Mouse (Mus musculus): ENCODE measurements around the gene Lsmem1. TPM values are rescaled to one million over a fixed set of nuclear protein-coding genes. Genes with fewer than 3 reads are reported as not detected.
"Not testable (repeated sequence)": the region's sequence is repeated elsewhere in the genome, so short reads cannot be mapped to it uniquely, and the experiment has no call there.

Lsmem1 gene
- polyA plus RNA-seq, 1 experiment, result 2.1 TPM

DNA sequence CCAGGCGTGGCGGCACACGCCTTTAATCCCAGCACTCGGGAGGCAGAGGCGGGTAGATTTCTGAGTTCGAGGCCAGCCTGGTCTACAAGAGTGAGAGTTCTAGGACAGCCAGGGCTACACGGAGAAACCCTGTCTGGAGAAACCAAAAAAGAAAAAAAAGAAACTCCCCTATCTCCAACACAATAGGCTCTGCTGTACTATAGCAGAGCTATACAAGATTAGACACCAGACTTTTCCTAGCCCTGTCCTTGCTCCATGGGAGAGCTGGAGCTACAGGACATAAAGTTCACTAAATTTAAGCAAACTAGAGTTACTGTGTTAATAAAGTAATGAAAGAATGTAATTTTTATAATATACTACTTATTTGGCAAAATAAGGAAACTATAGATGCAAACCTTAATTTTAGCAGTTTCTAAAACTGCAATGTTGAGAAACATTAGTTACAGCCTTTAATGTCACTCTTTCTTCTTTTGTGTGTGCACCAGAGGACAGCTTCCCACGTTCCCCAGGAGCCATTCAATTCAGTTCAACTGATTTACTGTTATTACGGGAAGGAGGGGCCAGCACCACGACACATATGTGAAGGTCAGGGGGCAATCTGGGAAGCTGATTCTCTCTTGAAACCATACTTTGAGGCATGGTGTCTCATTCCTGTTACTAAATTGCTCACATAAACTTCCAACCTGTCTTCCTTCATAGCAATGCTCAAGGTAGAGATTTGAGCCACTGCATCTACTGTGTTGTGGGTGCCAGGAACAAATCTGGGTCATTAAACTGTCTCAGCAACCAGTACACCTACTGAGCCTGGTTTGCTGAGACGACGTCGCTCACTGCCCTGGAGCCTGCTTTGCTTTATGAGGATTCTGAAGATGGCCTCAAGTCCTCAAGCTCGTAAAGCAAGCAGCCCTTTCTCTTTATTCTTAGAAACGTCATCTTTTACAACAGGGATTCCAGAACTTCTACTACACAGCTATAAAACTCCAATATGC is 15.9 kb upstream of the Lsmem1 start:
- no peak for DNase-seq (ENCODE audit: extremely low spot score in 1 of 2, low spot score in 1 of 2)

DNA sequence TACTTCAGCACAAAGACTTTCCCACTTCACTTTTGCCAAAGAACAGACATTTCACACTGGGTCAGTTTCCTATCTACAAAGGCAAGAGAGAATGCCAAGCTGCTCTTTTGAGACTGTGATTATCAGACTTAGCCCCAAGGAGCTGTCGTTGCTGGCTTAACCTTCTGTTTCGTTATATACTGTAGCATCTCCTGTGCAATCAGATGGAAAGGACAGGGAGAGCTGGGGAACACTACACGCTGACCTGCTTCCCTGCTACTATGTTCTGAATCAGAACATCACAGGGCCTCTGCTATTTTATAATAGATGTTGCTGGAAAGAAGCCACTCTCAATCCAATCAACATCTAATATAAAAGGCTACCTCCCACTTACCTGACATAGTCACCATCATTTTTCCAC is 9.8 kb upstream of the Lsmem1 start:
- no peak for DNase-seq (ENCODE audit: extremely low spot score in 1 of 2, low spot score in 1 of 2)

DNA sequence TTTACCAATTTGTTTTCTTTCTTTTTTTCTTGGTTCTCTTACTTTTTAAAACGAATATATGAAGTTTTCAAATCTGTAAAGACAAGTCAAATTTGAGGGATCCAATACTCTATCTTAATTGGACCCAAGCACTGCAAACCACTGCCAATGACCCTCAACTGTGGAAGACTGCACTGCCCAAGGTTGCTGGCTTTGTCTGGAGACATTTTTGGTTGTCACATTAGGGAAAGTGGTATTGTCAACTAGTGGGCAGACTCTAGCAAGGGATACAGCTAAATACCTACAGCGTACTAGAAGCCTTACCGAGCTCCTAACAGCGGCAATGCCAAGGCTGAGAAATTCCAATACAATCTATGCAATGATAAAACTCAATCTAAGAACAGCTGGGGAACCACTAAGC is 8.6 kb upstream of the Lsmem1 start:
- no peak for DNase-seq (ENCODE audit: extremely low spot score in 1 of 2, low spot score in 1 of 2)

DNA sequence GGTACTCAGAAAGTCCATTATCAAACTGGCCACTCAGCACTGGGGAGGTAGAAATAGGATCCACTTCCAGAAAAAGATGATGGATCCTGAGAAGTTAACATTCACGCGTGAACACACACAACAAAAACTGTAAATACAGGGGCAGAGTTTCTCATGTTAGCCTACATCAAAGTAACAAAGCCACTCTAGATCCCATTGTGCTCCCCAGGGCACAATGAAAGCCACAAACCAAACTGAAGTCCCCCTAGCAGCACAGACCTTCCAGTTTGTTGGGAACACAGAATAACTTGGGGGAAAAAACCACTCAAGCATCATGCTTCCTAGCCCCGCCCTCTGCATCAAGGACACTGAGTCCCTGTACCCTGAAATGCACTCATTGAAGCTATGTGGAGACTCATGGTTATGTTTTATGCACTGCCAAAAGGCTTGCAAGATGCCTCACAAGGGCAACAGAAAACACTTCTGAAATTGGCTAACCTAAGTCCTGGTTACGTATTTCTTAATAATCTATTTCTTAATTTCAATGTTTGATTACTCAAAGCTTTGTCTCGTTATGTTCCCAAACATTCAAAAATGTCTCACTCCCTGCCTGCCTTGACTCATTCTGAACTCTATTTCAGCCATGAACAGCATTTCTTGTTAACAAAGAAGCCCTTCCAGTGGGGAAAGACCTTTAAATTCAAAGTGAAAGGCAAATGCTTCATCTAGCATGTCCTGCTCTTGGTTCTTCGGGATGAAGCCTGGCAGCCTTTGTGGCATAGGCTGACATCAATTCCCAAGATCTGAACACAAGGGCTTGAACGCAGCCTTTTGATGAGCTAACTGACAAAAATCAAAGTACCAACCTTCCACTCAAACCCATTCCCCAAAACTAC is 3.1 kb upstream of the Lsmem1 start:
- DNase-seq (ENCODE audit: extremely low spot score in 1 of 2, low spot score in 1 of 2), result no peak

DNA sequence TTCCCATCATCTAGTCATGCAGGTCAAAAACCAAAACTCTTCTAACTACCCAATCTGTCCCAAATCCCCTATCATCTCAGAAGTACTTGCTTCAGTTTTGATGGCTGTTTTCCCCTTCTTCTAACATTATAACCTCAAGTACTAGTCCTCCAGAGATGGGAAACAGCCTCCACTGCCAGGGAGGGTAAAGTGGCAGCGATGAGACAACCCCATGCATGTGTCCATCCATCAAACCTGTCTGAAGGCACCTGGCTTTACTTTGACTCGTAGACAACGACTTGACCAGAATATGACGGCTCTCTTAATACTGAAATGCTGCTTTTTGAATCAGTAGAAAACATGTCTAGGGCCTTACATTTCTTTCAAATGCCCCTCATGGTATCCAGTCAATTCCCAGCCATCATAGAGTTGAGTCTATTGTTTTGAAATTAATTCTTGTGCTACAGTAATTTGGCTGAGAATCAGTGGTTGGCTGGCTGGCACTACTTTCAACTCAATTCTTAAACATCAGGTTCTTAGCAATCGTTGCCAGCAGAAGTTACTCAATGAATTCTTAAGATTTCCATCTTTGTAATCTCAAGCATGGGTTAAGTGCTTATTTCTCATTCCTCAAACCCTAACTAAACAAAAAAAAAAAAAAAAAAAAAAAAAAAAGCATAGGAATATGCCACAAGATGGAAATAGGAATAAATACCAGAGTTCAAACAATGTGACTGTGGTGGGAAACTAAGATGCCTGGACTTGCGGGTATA is 1.4 kb upstream of the Lsmem1 start:
- no peak for DNase-seq (ENCODE audit: extremely low spot score in 1 of 2, low spot score in 1 of 2)

DNA sequence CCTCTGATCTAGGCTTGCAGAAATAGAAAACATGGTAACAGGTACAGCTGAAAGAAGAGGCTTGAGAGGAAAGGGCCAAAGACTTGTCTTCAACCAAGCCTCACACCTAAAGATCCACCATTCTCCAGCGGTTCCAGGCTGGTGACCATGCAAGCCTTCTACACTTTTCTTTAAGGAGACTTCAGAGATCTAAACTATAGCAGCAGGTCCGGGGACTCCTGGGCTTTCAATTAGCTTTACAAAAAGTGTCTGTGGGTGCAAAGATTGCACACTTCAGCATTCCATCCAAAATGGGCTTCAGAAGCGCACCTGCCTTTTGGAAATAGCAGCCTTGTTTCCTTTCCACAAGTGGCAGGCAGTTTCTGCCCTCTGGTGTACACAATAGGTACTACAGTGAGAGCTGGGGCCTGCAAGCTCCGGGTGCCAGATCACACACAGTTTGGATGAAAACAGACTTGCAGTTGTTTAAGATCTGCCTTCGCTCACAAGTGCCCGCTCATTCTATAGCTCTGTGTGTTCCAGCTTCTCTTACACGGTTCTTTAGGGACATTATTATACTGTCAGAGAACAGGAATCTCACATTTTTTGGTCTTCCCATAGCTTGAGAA is 609 bp upstream of the Lsmem1 start:
- DNase-seq (ENCODE audit: extremely low spot score in 1 of 2, low spot score in 1 of 2), result peak; percentile 61 to 90

DNA sequence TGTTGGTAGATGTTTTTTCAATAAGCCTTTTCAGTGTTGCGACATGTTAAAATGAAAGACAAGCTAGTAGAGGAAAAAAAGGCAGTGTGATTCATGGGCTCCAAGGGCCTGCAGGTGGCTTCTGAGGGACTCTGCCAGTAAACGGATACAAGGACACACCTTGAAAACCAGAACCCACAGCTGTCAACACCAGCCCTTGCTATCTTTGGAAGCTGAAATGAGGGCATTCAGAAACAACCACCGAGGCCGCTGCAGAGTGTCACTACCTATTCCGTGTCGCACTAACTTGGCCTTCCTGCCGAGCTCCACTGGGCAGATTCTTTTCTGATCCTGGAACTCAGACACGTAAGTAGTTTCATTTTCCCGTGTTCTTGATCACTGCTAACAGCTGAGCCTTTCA is 863 bp downstream of the Lsmem1 start:
- no peak for DNase-seq (ENCODE audit: extremely low spot score in 1 of 2, low spot score in 1 of 2)

DNA sequence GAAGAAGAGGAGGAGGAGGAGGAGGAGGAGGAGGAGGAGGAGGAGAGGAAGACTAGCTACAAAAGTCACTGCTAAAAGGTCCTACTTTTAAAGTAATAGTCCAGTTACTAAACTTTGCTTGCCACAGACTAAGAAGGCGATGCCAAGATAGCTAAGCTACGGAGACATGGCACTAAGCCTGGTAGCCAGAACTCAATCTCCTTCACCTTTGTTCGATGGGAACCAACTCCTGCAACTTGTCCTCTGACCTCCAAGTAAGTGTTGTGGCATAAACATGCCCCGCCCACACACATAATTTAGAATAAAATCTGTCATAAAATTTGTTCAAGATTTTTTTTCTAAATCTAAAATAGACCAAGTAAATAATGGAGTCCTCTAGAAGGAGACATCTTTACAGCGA is 1.3 kb downstream of the Lsmem1 start:
- no peak for DNase-seq (ENCODE audit: extremely low spot score in 1 of 2, low spot score in 1 of 2)

DNA sequence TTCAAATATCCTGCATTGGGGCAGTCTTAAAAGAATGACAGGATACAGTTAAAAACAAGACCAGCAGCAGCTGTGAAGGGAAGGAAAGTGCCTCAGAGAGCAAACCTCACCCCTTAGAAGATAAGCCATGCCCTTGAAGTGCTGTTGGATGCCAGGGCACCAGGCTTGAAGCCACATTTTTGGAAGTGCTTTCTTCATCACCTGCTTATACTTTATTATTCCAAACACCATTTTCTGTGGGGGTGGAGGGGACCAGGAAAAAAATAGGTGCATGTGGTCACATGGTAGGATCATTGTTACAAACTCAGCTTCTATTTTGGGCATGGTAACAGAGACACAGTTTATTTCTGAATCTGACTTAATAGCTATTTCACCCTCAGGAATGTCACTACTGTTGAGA is 1.8 kb downstream of the Lsmem1 start:
- DNase-seq (ENCODE audit: extremely low spot score in 1 of 2, low spot score in 1 of 2), result no peak

DNA sequence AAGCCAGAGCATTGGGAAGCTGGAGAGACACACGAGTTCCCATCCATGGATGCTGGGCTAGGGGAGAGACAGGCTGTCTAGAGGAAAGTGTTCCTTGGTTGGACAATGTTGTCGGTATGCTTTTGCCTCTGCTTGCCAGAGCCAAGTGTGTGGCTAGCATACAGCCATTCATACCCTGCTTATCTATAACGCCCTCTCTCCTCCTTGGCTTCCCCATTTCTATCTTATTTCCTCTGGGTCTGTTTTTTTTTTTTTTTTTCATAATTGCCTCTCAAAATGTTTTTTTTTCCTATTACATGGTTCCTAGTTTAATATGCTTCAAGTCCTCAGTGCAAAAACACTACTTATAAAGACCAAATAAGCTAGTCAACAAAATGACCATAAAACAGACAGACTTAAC is 13.8 kb downstream of the Lsmem1 start:
- no peak for DNase-seq (ENCODE audit: extremely low spot score in 1 of 2, low spot score in 1 of 2)

DNA sequence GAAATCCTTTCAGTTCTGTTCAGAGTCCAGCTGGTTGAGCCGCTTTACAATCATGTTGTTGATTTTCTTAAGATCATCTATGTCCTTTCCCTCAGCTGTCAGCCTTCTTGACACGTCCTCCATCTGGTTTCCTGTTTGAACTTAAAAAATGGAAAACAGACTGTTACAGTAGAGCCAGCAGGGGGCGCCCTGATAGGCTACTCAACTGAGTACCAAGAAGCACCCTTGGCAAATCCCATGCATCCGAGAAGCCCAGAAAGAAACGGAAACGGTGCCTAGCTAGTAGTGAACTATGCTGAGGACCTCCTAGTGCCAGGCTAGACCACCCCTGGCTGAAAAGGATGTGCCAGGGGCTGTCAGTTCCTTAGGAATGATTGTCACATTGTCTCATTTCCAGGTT is 22.2 kb downstream of the Lsmem1 start:
- DNase-seq (ENCODE audit: extremely low spot score in 1 of 2, low spot score in 1 of 2), result no peak

DNA sequence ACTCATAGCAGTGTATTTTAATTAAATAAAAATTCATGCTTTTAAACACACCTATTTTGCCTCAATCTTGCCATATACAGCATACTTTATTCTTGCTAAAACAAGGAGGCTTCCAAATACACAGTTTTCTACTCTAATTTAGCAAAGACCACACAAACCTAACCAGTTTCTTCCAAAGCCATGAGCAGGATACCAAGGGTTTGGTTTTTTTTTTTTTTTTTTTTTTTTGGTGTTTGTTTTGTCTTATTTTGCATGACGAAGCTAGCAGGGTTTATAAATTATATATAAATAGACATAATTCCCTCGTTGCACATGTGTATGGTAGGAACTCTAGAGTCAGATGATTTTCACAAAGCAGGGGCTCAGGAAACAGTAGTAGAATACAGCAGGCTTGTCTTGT is 23.1 kb downstream of the Lsmem1 start:
- no peak for DNase-seq (ENCODE audit: extremely low spot score in 1 of 2, low spot score in 1 of 2)

DNA sequence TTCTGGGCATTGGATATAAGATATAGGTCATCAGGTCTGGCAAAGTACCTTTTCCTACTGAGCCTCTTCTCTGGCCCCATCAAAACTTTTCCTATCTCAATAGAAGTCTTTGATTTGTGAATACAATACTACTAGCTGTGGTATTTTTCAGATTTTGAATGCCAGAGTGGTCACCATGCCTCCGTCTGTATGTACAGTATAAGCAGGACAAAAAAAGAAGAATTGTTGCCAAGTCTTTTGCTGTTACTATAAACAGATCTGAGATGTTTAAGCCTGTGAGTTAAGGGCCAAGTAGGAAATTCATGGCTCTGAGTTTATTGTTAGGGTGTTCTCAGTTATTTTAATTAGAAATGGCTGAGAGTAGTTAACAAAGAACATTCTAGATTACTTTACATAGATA is 24.1 kb downstream of the Lsmem1 start:
- DNase-seq (ENCODE audit: extremely low spot score in 1 of 2, low spot score in 1 of 2), result not testable (repeated sequence)

DNA sequence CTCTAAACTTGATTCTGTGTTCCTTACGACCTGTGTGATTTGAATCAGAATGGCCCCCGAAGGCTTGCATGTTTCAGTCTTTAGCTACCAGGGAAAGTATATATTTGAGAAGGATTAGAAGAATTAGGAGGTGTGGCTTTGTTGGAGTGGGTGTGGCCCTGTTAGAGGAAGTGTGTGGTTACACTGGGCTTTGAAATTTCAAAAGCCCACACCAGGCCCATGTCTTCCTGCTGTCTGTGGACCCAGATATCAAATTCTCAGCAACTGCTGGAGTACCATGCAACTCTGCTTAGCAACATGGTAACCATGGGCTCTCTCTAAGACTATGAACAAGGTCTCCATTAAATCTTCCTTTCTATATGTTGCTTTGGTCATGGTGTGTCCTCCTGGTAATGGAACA is 27.7 kb downstream of the Lsmem1 start:
- DNase-seq (ENCODE audit: extremely low spot score in 1 of 2, low spot score in 1 of 2), result no peak

DNA sequence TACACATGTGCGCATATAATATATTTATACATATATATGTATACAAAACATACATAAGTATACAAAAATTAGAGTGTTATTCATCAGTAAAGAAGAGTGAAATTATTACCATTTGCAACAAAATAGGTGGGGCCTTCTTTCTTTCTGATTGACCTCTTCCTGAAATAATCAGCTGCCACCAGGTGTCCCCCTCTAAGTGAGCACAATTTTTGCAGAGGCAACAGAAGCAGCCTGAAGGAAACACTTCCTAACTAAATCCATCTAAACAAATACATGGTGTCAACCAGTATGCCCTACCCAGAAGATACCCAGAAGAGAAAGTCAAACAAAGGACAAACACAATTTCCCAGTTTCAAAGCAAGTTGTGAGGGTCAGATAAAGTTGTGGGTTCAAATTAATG is 29.6 kb downstream of the Lsmem1 start:
- DNase-seq (ENCODE audit: extremely low spot score in 1 of 2, low spot score in 1 of 2), result no peak

DNA sequence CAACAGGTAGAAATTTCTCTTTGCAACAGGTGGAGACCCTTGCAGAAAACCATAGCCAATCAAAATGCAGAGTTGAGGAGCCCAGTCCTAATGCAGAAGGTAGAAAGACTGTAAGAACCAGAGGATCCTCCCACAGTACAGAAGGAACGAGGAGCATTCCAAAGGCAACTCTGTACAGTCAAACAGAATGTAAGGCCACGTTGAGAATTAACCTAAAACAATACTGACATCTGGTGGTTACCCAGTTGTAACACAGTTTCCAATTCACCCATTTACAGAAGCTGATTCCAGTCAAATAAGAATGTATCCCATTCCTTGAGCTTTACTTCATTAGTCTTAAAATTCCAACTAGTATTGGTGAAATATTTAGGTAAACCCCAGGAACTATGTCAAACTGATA is 34.7 kb downstream of the Lsmem1 start:
- DNase-seq (ENCODE audit: extremely low spot score in 1 of 2, low spot score in 1 of 2), result peak in 1 of 2 experiments; percentile 67

DNA sequence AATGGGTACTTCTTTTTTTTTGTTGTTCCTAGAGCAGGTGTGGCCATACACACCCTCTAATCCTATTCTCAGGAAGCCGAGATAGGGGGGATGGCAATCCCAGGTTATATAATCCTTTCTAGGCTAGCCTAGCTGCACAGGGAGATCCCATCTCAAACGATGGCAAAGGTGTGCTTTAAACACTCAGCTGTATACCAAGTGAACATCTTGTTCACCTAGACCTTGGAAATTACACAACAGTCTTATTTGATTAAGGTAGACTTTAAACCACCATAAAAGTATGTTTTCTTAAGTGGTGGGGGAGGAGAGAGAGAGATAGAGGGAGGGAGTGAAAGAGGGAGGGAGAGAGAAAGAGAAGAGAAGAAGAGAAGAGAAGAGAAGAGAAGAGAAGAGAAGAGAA is 38.5 kb downstream of the Lsmem1 start:
- DNase-seq (ENCODE audit: extremely low spot score in 1 of 2, low spot score in 1 of 2), result no peak

DNA sequence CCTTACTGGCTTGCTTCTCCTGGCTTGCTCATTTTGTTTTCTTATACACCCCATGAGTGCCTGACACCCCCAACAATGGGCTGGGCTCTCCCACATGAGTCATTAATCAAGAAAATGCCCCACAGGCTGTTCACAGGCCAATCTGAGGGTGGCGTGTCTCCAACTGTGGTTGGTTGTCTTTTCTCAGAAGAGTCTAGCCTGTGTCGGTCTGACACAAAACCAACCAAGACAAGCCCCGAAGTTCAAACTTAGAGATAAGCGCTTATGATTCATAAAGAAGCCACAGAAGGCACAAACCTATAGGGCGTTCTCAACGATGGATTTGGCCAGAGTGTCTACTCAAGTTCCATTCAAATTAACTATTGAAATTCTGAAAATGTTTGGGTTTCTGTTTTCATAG is 45.1 kb downstream of the Lsmem1 start:
- DNase-seq (ENCODE audit: extremely low spot score in 1 of 2, low spot score in 1 of 2), result no peak

DNA sequence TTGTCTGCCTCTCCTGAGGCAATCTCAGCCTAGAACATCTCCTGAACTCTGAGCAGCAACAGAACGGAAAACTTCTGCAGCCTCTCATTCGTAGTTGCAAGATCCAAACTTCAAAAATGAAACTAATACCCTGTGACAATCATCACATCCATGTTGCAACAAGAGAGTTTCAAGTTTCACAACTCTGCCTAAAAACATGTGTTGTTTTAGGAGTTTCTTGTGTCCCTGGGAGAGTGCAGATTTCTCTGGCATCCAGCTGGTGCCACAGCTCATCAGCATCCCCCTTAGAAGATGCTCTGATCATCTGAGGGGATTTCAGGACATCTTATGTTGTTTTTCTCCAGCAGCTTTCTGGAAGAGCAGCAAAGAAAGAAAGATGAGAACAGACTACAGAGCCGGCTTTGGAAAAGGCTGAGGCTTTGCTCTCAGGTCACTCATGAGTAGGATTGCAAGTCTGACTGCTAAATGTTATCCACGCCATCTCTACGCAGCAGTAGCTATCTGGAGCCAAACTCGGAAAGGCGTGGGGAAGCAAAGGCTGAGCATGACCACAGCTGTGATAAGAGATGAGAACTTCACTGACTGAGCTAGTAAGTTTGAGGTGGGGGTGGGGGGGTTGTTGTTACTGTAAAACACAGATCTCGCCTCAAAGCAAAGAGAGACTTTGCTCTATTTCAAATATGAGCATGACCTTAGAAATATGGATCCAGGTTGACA is 46.8 kb downstream of the Lsmem1 start:
- no peak for DNase-seq (ENCODE audit: extremely low spot score in 1 of 2, low spot score in 1 of 2)

DNA sequence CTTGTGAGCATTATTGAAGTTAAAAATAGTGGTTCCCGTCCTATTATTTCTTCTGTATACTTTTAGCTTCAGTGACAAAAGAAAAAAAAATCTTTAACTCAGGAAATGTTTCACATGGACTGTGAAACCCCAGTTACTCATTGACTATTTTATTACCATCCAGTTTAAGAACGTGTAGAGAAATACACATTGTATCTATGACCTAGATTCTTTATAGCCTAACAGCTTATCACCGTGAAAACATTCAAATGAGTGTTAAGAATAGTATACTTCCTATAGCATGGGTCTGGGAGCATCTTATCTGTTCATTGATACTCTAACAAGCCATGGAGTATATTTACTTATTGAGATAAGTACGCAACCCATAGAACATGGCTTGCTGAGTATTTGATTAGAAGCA is 52.0 kb downstream of the Lsmem1 start:
- no peak for DNase-seq (ENCODE audit: extremely low spot score in 1 of 2, low spot score in 1 of 2)

All from frontal cortex, adult 2 months (tissue).